Mouse (Mus musculus) embryonic facial prominence, embryonic 11.5 days (tissue): ENCODE results near the gene Atp2b1. TPM values are rescaled to one million over a fixed set of nuclear protein-coding genes. Genes with fewer than 3 reads are reported as not detected.

Experiments used
- ATAC-seq: fragments of 200-750 bp; cut with Nextera tagmentation; replicated peaks from 2 replicates; pipeline ENCODE4 v1.8.0; 2017; ENCODE audit warnings: low read depth; ENCODE audit not compliant: insufficient number of reproducible peaks, low FRiP score, low TSS enrichment
- DNase-seq: peaks from one replicate; pipeline ENCODE4 v3.0.0-alpha.2; 2015; ENCODE audit warnings: low spot score
- H3K27ac ChIP-seq: fragments of 300-500 bp; sonication (generic); replicated peaks from 2 replicates; pipeline ENCODE4 v1.5.1; 2014; ENCODE audit warnings: mild to moderate bottlenecking, low read depth, low read length, control low read depth
- H3K27me3 ChIP-seq: fragments of 300-500 bp; sonication (generic); 2 replicates; pipeline ENCODE4 v1.6.1; 2014; ENCODE audit warnings: mild to moderate bottlenecking, low read length, moderate library complexity, mixed read lengths; ENCODE audit not compliant: control insufficient read depth, insufficient read depth
- H3K36me3 ChIP-seq: fragments of 300-500 bp; sonication (generic); replicated peaks from 2 replicates; pipeline ENCODE4 v1.6.1; 2014; ENCODE audit warnings: low read depth, mild to moderate bottlenecking, low read length, moderate library complexity, mixed read lengths; ENCODE audit not compliant: control insufficient read depth, insufficient read depth
- H3K4me1 ChIP-seq: fragments of 300-500 bp; sonication (generic); 2 replicates; pipeline ENCODE4 v1.6.1; 2014; ENCODE audit warnings: low read length, mixed read lengths; ENCODE audit not compliant: control insufficient read depth, insufficient read depth
- H3K4me2 ChIP-seq: fragments of 300-500 bp; sonication (generic); 2 replicates; pipeline ENCODE4 v1.6.1; 2014; ENCODE audit warnings: low read depth, mild to moderate bottlenecking, control low read depth, low read length, moderate library complexity
- H3K4me3 ChIP-seq: fragments of 300-500 bp; sonication (generic); 2 replicates; pipeline ENCODE4 v1.5.1; 2014; ENCODE audit warnings: low read depth, low read length, control low read depth
- H3K9ac ChIP-seq: fragments of 300-500 bp; sonication (generic); replicated peaks from 2 replicates; pipeline ENCODE4 v1.6.1; 2014; ENCODE audit warnings: mild to moderate bottlenecking, control low read depth, low read length
- H3K9me3 ChIP-seq: fragments of 300-500 bp; sonication (generic); replicated peaks from 2 replicates; pipeline ENCODE4 v1.6.1; 2016; ENCODE audit warnings: mild to moderate bottlenecking, low read length, inconsistent platforms, mixed read lengths; ENCODE audit not compliant: control insufficient read depth
- WGBS: fragments of 180-500 bp; shearing (Covaris S2); extraction: QIAGEN DNeasy Blood & Tissue Kit; methylation state at CpG from one replicate; pipeline ENCODE4 v1.1.7; 2014; 5-methylcytosine and 5-hydroxymethylcytosine counted together
- polyA plus RNA-seq: library from polyadenylated mRNA; unstranded; fragments of >200 nt; fragmentation: Nextera tagmentation; extraction: Ambion mirVana; gene quantifications from 2 replicates; pipeline ENCODE4 v1.2.1, GENCODE M21; 2014

The Atp2b1 gene
- polyA plus RNA-seq, 1 experiment from 2014 or later = 92.0 TPM

DNA sequence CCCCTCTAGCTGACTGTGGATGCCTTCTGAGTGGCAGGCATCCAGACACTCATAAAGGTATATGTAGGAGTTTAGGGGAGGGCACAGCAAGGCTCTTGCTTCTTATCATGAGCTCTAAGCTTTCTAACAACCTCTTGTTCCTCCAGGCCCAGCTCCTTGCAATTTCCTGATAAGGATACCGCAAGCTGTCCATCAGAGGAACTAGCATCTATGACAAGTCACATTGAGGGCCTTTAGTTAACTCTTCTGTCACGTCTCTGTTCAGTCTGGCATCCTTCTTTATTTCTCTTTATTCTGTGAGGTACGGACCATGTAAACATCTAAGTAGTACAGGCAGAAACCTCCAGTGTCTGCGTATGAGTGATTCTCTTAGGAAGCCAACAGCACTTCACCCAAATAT is 8.2 kb upstream of the Atp2b1 start:
- Histone ChIP-seq H3K4me3 (no peak overlapping the region), H3K9me3 (no peaks in the 10 kb centered on the region), H3K4me1 (no peaks in the 10 kb centered on the region), H3K27ac (no peak overlapping the region), H3K9ac (no peak overlapping the region), H3K27me3 (no peaks in the 10 kb centered on the region), H3K4me2 (no peak overlapping the region), H3K36me3 (no peaks in the 10 kb centered on the region)
- DNase-seq = no peak
- 86% methylated on average over 4 of the region's 4 CpGs for WGBS
- no peak for ATAC-seq

GRCm38 (mm10) chr10:98906941-98907549 is 7.2 kb upstream of the Atp2b1 start:
- H3K27ac ChIP-seq = no peak overlapping the region
- H3K4me1 ChIP-seq = no peaks in the 10 kb centered on the region
- no peaks in the 10 kb centered on the region for H3K27me3 ChIP-seq
- 77% methylated on average over 5 of the region's 5 CpGs for WGBS
- H3K4me3 ChIP-seq = no peak overlapping the region
- no peaks in the 10 kb centered on the region for H3K36me3 ChIP-seq
- ATAC-seq (no peak), DNase-seq (no peak)
- no peak overlapping the region for H3K4me2 ChIP-seq
- H3K9ac ChIP-seq = no peak overlapping the region
- no peaks in the 10 kb centered on the region for H3K9me3 ChIP-seq

GRCm38 (mm10) chr10:98913610-98913960 is 621 bp upstream of the Atp2b1 start:
- under 1% methylated on average over 19 of the region's 19 CpGs for WGBS
- Histone ChIP-seq H3K4me1 (no peaks in the 10 kb centered on the region; the same call in 1 of the 2 replicates), H3K9me3 (no peaks in the 10 kb centered on the region), H3K4me3 (peak overlapping the region; percentile 97), H3K36me3 (no peaks in the 10 kb centered on the region), H3K4me2 (peak overlapping the region; percentile 40), H3K27ac (peak overlapping the region; percentile 43; the same call in 1 of the 2 replicates), H3K27me3 (no peaks in the 10 kb centered on the region), H3K9ac (peak overlapping the region; percentile 68)
- no peak for ATAC-seq
- no peak for DNase-seq

- Histone ChIP-seq H3K9ac (peak overlapping the region; percentile 68), H3K4me1 (no peaks in the 10 kb centered on the region; the same call in 1 of the 2 replicates), H3K36me3 (no peaks in the 10 kb centered on the region), H3K27me3 (no peaks in the 10 kb centered on the region), H3K9me3 (no peaks in the 10 kb centered on the region), H3K4me2 (peak overlapping the region; percentile 96), H3K4me3 (peak overlapping the region; percentile 97), H3K27ac (peak overlapping the region; percentile 90)
- ATAC-seq (peak; percentile 83), DNase-seq (peak; percentile 84)
- under 1% methylated on average over 34 of the region's 62 CpGs for WGBS
These were observed 620 bp downstream of the Atp2b1 start for GRCm38 (mm10) chr10:98914810-98915241.

GRCm38 (mm10) chr10:98915398-98915931 is 1.3 kb downstream of the Atp2b1 start:
- WGBS = under 1% methylated on average over 43 of the region's 54 CpGs

GRCm38 (mm10) chr10:98916011-98916780 is 2.0 kb downstream of the Atp2b1 start:
- 9% methylated on average over 22 of the region's 22 CpGs for WGBS

More at GRCm38 (mm10) chr10:98915398-98915931, 1.3 kb downstream of the Atp2b1 start:
- no peaks in the 10 kb centered on the region for H3K27me3 ChIP-seq
- H3K9me3 ChIP-seq = no peaks in the 10 kb centered on the region
- H3K4me2 ChIP-seq = peak overlapping the region; percentile 96
- H3K27ac ChIP-seq = peak overlapping the region; percentile 90
- peak overlapping the region; percentile 97 for H3K4me3 ChIP-seq
- H3K9ac ChIP-seq = peak overlapping the region; percentile 68
- peak; percentile 7; the same call in 1 of the 2 replicates for ATAC-seq
- H3K36me3 ChIP-seq = no peaks in the 10 kb centered on the region
- peak; percentile 34 for DNase-seq
- no peaks in the 10 kb centered on the region; the same call in 1 of the 2 replicates for H3K4me1 ChIP-seq

DNA sequence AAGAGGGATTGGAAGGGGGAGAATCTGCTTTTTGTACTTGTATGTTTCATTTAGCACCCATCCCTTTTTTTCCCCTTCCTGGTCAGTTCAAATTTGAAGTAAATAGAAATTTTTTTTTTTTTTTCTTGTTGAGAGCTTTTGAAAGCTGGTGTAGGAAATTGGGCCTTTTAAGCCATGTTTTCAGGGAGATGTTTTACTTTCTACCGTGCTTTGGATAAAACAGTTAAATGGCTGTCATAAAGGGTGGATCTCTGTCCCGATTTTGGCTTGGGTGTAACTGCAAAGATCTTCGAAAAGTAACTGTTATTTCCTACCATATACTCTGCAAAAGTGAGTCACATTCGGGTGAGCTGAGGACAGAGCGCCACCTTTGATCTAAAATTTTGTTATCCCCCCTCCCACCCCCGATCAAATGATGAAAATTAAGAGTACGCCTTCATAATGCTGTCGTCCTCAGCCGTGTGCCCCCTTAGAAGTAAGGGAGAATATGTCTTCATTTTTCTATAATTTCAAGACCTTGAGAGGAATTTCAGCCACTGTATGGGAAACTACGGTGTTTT is 2.7 kb downstream of the Atp2b1 start:
- Histone ChIP-seq H3K27ac (no peak overlapping the region), H3K9ac (no peak overlapping the region)
- WGBS = 70% methylated on average over 10 of the region's 10 CpGs

More at GRCm38 (mm10) chr10:98916011-98916780, 2.0 kb downstream of the Atp2b1 start:
- Histone ChIP-seq H3K9ac (peak overlapping the region; percentile 68), H3K27ac (no peak overlapping the region), H3K4me2 (peak overlapping the region; percentile 96), H3K4me1 (no peaks in the 10 kb centered on the region; the same call in 1 of the 2 replicates), H3K27me3 (no peaks in the 10 kb centered on the region), H3K4me3 (peak overlapping the region; percentile 97), H3K36me3 (no peaks in the 10 kb centered on the region), H3K9me3 (no peaks in the 10 kb centered on the region)
- ATAC-seq (no peak), DNase-seq (peak; percentile 36)

More for the DNA sequence above, 2.7 kb downstream of the Atp2b1 start:
- Histone ChIP-seq H3K4me3 (peak overlapping the region; percentile 97; the same call in 1 of the 2 replicates), H3K4me2 (no peak overlapping the region; the same call in 1 of the 2 replicates), H3K27me3 (no peaks in the 10 kb centered on the region), H3K4me1 (no peaks in the 10 kb centered on the region; the same call in 1 of the 2 replicates), H3K36me3 (no peaks in the 10 kb centered on the region), H3K9me3 (no peaks in the 10 kb centered on the region)
- ATAC-seq (no peak), DNase-seq (no peak)
